Mouse (Mus musculus) MEL (cell line): ENCODE results near the gene Phf12. TPM values are rescaled to one million over a fixed set of nuclear protein-coding genes. Genes with fewer than 3 reads are reported as not detected.
"Not testable (repeated sequence)": the region's sequence is repeated elsewhere in the genome, so short reads cannot be mapped to it uniquely, and the experiment has no call there.

Experiments
- DNase-seq: peaks from one replicate; pipeline ENCODE4 v3.0.0; 2011; ENCODE audit warnings: low read depth, low spot score
- H3K27ac ChIP-seq: 2 replicates; pipeline ENCODE4 v1.5.1; 2012; ENCODE audit warnings: low read depth, mild to moderate bottlenecking, control low read depth, low read length, moderate library complexity; ENCODE audit not compliant: control insufficient read depth
- H3K27me3 ChIP-seq, 2 experiments: fragments of 150-350 bp in 1 of 2; sonication (generic) in 1 of 2; 2 replicates each; pipeline ENCODE4 v1.6.1; 2012; ENCODE audit warnings: low read length in 2 of 2, mild to moderate bottlenecking in 2 of 2, improper control_type of control experiment in 1 of 2, moderate library complexity in 1 of 2; ENCODE audit not compliant: insufficient read depth in 2 of 2, control insufficient read depth in 1 of 2
- H3K36me3 ChIP-seq, 2 experiments: 2 replicates each; pipeline ENCODE4 v1.6.1; 2012 to 2014; ENCODE audit warnings: low read length in 2 of 2, improper control_type of control experiment in 1 of 2, inconsistent platforms in 1 of 2, mild to moderate bottlenecking in 1 of 2; ENCODE audit not compliant: insufficient read depth in 2 of 2, control insufficient read depth in 1 of 2
- H3K4me1 ChIP-seq, 2 experiments: fragments of 150-350 bp in 1 of 2; sonication (generic) in 1 of 2; 2 replicates each; pipeline ENCODE4 v1.6.1; 2012; ENCODE audit warnings: low read length in 2 of 2, improper control_type of control experiment in 1 of 2, mild to moderate bottlenecking in 1 of 2; ENCODE audit not compliant: insufficient read depth in 2 of 2, control insufficient read depth in 1 of 2
- H3K4me3 ChIP-seq, 2 experiments: fragments of 150-350 bp in 1 of 2; sonication (generic) in 1 of 2; 2 replicates each; pipeline ENCODE4 v1.5.1; 2012; ENCODE audit warnings: low read depth in 2 of 2, low read length in 2 of 2, mild to moderate bottlenecking in 2 of 2, moderate library complexity in 2 of 2, control low read depth in 1 of 2, improper control_type of control experiment in 1 of 2; ENCODE audit not compliant: control insufficient read depth in 1 of 2, insufficient read depth in 1 of 2
- H3K79me2 ChIP-seq: 2 replicates; pipeline ENCODE4 v1.6.1; 2012; ENCODE audit warnings: mild to moderate bottlenecking, low read length, moderate library complexity; ENCODE audit not compliant: control insufficient read depth, poor library complexity, insufficient read depth
- H3K9ac ChIP-seq: 2 replicates; pipeline ENCODE4 v1.6.1; 2012; ENCODE audit warnings: low read depth, mild to moderate bottlenecking, control low read depth, low read length, moderate library complexity; ENCODE audit not compliant: control insufficient read depth, poor library complexity, severe bottlenecking
- H3K9me3 ChIP-seq: fragments of 150-350 bp; sonication (generic); replicated peaks from 2 replicates; pipeline ENCODE4 v1.6.1; 2012; ENCODE audit warnings: mild to moderate bottlenecking, low read length, improper control_type of control experiment, moderate library complexity; ENCODE audit not compliant: insufficient read depth
- BHLHE40 ChIP-seq: IDR thresholded peaks from 2 replicates; pipeline ENCODE4 v1.6.1; 2012; ENCODE audit warnings: low read depth, mild to moderate bottlenecking, inconsistent platforms, low read length, improper control_type of control experiment, borderline replicate concordance
- CHD1 ChIP-seq: IDR thresholded peaks from 2 replicates; pipeline ENCODE4 v1.6.1; 2012; ENCODE audit warnings: low read depth, mild to moderate bottlenecking, inconsistent platforms, low read length, improper control_type of control experiment
- CHD2 ChIP-seq: IDR thresholded peaks from 2 replicates; pipeline ENCODE4 v1.6.1; 2011; ENCODE audit warnings: low read length, improper control_type of control experiment
- CTCF ChIP-seq, 3 experiments: IDR thresholded peaks in 2 of 3; conservative IDR thresholded peaks in 1 of 3; 2 replicates each; pipeline ENCODE4 v1.5.1; 2011 to 2012; ENCODE audit warnings: low read length in 3 of 3, low read depth in 2 of 3, mild to moderate bottlenecking in 2 of 3, improper control_type of control experiment in 1 of 3, inconsistent platforms in 1 of 3, mixed read lengths in 1 of 3, moderate library complexity in 1 of 3; ENCODE audit not compliant: control insufficient read depth in 1 of 3, insufficient read depth in 1 of 3, poor library complexity in 1 of 3, severe bottlenecking in 1 of 3
- ELF1 ChIP-seq: IDR thresholded peaks from 2 replicates; pipeline ENCODE4 v1.6.1; 2014; ENCODE audit warnings: low read depth, mild to moderate bottlenecking, inconsistent platforms, low read length, improper control_type of control experiment, moderate library complexity
- EP300 ChIP-seq, 2 experiments: IDR thresholded peaks; 2 replicates each; pipeline ENCODE4 v1.6.1; 2011; ENCODE audit warnings: improper control_type of control experiment in 2 of 2, low read length in 2 of 2, low read depth in 1 of 2, mild to moderate bottlenecking in 1 of 2
- ETS1 ChIP-seq: IDR thresholded peaks from 2 replicates; pipeline ENCODE4 v1.6.1; 2012; ENCODE audit warnings: low read depth, mild to moderate bottlenecking, inconsistent platforms, low read length, improper control_type of control experiment, moderate library complexity
- GATA1 ChIP-seq: IDR thresholded peaks from 2 replicates; pipeline ENCODE4 v1.6.1; 2011; ENCODE audit warnings: low read depth, low read length, improper control_type of control experiment
- KAT2A ChIP-seq: conservative IDR thresholded peaks from 2 replicates; pipeline ENCODE4 v1.6.1; 2012; ENCODE audit warnings: low read depth, low read length, improper control_type of control experiment, inconsistent platforms
- MYB ChIP-seq: IDR thresholded peaks from 2 replicates; pipeline ENCODE4 v1.6.1; 2011; ENCODE audit warnings: mild to moderate bottlenecking, low read depth, low read length, improper control_type of control experiment
- MYC ChIP-seq: IDR thresholded peaks from 2 replicates; pipeline ENCODE4 v1.6.1; 2011; ENCODE audit warnings: low read depth, mild to moderate bottlenecking, low read length, improper control_type of control experiment, moderate library complexity
- NELFE ChIP-seq: IDR thresholded peaks from 2 replicates; pipeline ENCODE4 v1.6.1; 2011; ENCODE audit warnings: low read depth, low read length, improper control_type of control experiment
- NRF1 ChIP-seq: IDR thresholded peaks from 2 replicates; pipeline ENCODE4 v1.6.1; 2014; ENCODE audit warnings: low read depth, mild to moderate bottlenecking, inconsistent platforms, low read length, improper control_type of control experiment, moderate library complexity; ENCODE audit not compliant: poor library complexity, insufficient read depth, severe bottlenecking
- POLR2A ChIP-seq, 2 experiments: IDR thresholded peaks; 2 replicates each; pipeline ENCODE4 v1.6.1; 2011 to 2012; ENCODE audit warnings: low read length in 2 of 2, mild to moderate bottlenecking in 2 of 2, control low read depth in 1 of 2, improper control_type of control experiment in 1 of 2, low read depth in 1 of 2, moderate library complexity in 1 of 2; ENCODE audit not compliant: control insufficient read depth in 1 of 2, insufficient read depth in 1 of 2, poor library complexity in 1 of 2
- TBP ChIP-seq: IDR thresholded peaks from 2 replicates; pipeline ENCODE4 v1.8.0; 2011; ENCODE audit warnings: low read depth, low read length, improper control_type of control experiment
- USF1 ChIP-seq: IDR thresholded peaks from 2 replicates; pipeline ENCODE4 v1.6.1; 2014; ENCODE audit warnings: low read depth, mild to moderate bottlenecking, inconsistent platforms, low read length, improper control_type of control experiment, moderate library complexity
- ZKSCAN1 ChIP-seq: IDR thresholded peaks from 2 replicates; pipeline ENCODE4 v1.6.1; 2012; ENCODE audit warnings: low read depth, mild to moderate bottlenecking, inconsistent platforms, low read length, improper control_type of control experiment, moderate library complexity
- polyA plus RNA-seq, 2 experiments: library from polyadenylated mRNA; stranded (reverse) in 1 of 2; unstranded in 1 of 2; fragments of >175 nt in 1 of 2; fragments of >200 nt in 1 of 2; gene quantifications; 2 replicates each; pipeline versions ENCODE4 v1.2.1 to v1.2.4; 2012; ENCODE audit warnings: low replicate concordance in 2 of 2, low read depth in 1 of 2; ENCODE audit not compliant: insufficient read length in 2 of 2, insufficient read depth in 1 of 2, missing spikeins in 1 of 2
- total RNA-seq: library from RNA; depleted of rRNA; stranded (reverse); fragments of 300-350 nt; gene quantifications from 2 replicates; pipeline ENCODE4 v1.2.3, GENCODE M21; 2012

Gene Phf12
- total and polyA plus RNA-seq, 3 experiments = 20.7 to 56.9 (median 43.8) TPM

- H3K79me2 ChIP-seq, H3K36me3 ChIP-seq, H3K27ac ChIP-seq, H3K4me3 ChIP-seq, DNase-seq, H3K9ac ChIP-seq, H3K4me1 ChIP-seq, H3K27me3 ChIP-seq, H3K9me3 ChIP-seq: not testable (repeated sequence)
- TF ChIP-seq TBP = peak; percentile 80
Measured at GRCm38 (mm10) chr11:78048637-78049036, 66.1 kb downstream of the Phf12 start.

GRCm38 (mm10) chr11:78053078-78053477, 70.5 kb downstream of the Phf12 start:
- no peaks in the 10 kb centered on the region for H3K79me2 ChIP-seq
- no peak overlapping the region for H3K9ac ChIP-seq
- H3K27me3 ChIP-seq = no peaks in the 10 kb centered on the region
- H3K4me1 ChIP-seq = peaks cover 0 to 8% of the 10 kb centered on the region in 2 experiments; a peak in 3 of 4 replicates
- TF ChIP-seq EP300 (IDR thresholded peaks at IDR 0.05; ENCODE audit: low read depth in 1 of 2, low read length in 2 of 2) (peak in 1 of 2 experiments; percentile 14; a peak in 1 of 4 replicates), KAT2A (no peak), GATA1 (peak; percentile 55)
- H3K4me3 ChIP-seq = no peak overlapping the region
- no peaks in the 10 kb centered on the region for H3K36me3 ChIP-seq
- no peak for DNase-seq
- H3K27ac ChIP-seq = no peak overlapping the region
- no peaks in the 10 kb centered on the region for H3K9me3 ChIP-seq

GRCm38 (mm10) chr11:78056946-78057345, 74.4 kb downstream of the Phf12 start:
- no peak for DNase-seq

More at GRCm38 (mm10) chr11:78056946-78057345, 74.4 kb downstream of the Phf12 start:
- H3K9me3 ChIP-seq = no peaks in the 10 kb centered on the region
- H3K79me2 ChIP-seq = no peaks in the 10 kb centered on the region
- peaks cover 0 to 8% of the 10 kb centered on the region in 2 experiments; a peak in 2 of 4 replicates for H3K4me1 ChIP-seq
- no peak overlapping the region for H3K9ac ChIP-seq
- H3K27me3 ChIP-seq = no peaks in the 10 kb centered on the region
- peaks cover 0 to 2% of the 10 kb centered on the region in 2 experiments; a peak in 2 of 4 replicates for H3K36me3 ChIP-seq
- TF ChIP-seq NELFE (no peak), GATA1 (no peak), ELF1 (no peak), ETS1 (no peak), POLR2A (IDR thresholded peaks at IDR 0.05; ENCODE audit: control insufficient read depth in 1 of 2, insufficient read depth in 1 of 2, low read depth in 1 of 2, low read length in 2 of 2, poor library complexity in 1 of 2) (no peak), USF1 (no peak), NRF1 (no peak), CHD1 (no peak), MYB (no peak), CHD2 (no peak), MYC (no peak), CTCF (IDR thresholded peaks at IDR 0.05 in 2 of 3, conservative IDR thresholded peaks at IDR 0.05 in 1 of 3; ENCODE audit: control insufficient read depth in 1 of 3, insufficient read depth in 1 of 3, low read depth in 2 of 3, low read length in 3 of 3, poor library complexity in 1 of 3, severe bottlenecking in 1 of 3) (no peak), ZKSCAN1 (no peak), BHLHE40 (no peak)
- H3K27ac ChIP-seq = no peak overlapping the region
- H3K4me3 ChIP-seq = no peak overlapping the region
